Mouse (Mus musculus) CH12.LX (cell line): ENCODE results near the gene Nudt16l1. TPM values are rescaled to one million over a fixed set of nuclear protein-coding genes. Genes with fewer than 3 reads are reported as not detected.

Source experiments
- DNase-seq: peaks from one replicate; pipeline ENCODE4 v3.0.0-alpha.2; 2013; ENCODE audit errors: extremely low read depth
- H3K27ac ChIP-seq: 2 replicates; pipeline ENCODE4 v1.5.1; 2012; ENCODE audit warnings: low read depth, mild to moderate bottlenecking, control low read depth, moderate library complexity; ENCODE audit not compliant: insufficient read depth
- H3K27me3 ChIP-seq: replicated peaks from 2 replicates; pipeline ENCODE3; 2012; ENCODE audit warnings: inconsistent platforms
- H3K36me3 ChIP-seq, 2 experiments: replicated peaks in 1 of 2; 2 replicates each; pipeline versions ENCODE3 to v1.6.1; 2012; ENCODE audit warnings: inconsistent platforms in 1 of 2, low read length in 1 of 2, mild to moderate bottlenecking in 1 of 2, mixed read lengths in 1 of 2, moderate library complexity in 1 of 2; ENCODE audit not compliant: control insufficient read depth in 1 of 2, insufficient read depth in 1 of 2
- H3K4me1 ChIP-seq, 2 experiments: 2 replicates each; pipeline ENCODE4 v1.6.1; 2012; ENCODE audit warnings: inconsistent platforms in 1 of 2, moderate library complexity in 1 of 2; ENCODE audit not compliant: insufficient read depth in 2 of 2, control insufficient read depth in 1 of 2
- H3K4me2 ChIP-seq: 2 replicates; pipeline ENCODE4 v1.6.1; 2012; ENCODE audit warnings: low read depth, mild to moderate bottlenecking, control low read depth; ENCODE audit not compliant: poor library complexity, insufficient read depth, severe bottlenecking
- H3K4me3 ChIP-seq, 3 experiments: fragments of 150-350 bp in 1 of 3; sonication (generic) in 1 of 3; replicated peaks in 1 of 3; 2 replicates each; pipeline versions ENCODE3 to v1.5.1; 2011 to 2012; ENCODE audit warnings: low read depth in 2 of 3, low read length in 2 of 3, mild to moderate bottlenecking in 2 of 3, moderate library complexity in 2 of 3, control low read depth in 1 of 3, improper control_type of control experiment in 1 of 3, inconsistent platforms in 1 of 3, mixed read lengths in 1 of 3; ENCODE audit not compliant: poor library complexity in 1 of 3
- H3K79me2 ChIP-seq: replicated peaks from 2 replicates; pipeline ENCODE4 v1.6.1; 2012; ENCODE audit warnings: mild to moderate bottlenecking, moderate library complexity; ENCODE audit not compliant: control insufficient read depth, poor library complexity, insufficient read depth, severe bottlenecking; ENCODE audit errors: extremely low read depth
- H3K9ac ChIP-seq: 2 replicates; pipeline ENCODE4 v1.6.1; 2012; ENCODE audit warnings: low read depth, mild to moderate bottlenecking, control low read depth, moderate library complexity; ENCODE audit not compliant: insufficient read depth
- H3K9me3 ChIP-seq: replicated peaks from 2 replicates; pipeline ENCODE3; 2012; ENCODE audit warnings: low read length, inconsistent platforms, mixed read lengths
- BHLHE40 ChIP-seq: IDR thresholded peaks from 2 replicates; pipeline ENCODE4 v1.6.1; 2011; ENCODE audit warnings: mild to moderate bottlenecking, low read depth, low read length, improper control_type of control experiment
- E2F4 ChIP-seq: IDR thresholded peaks from 2 replicates; pipeline ENCODE4 v1.6.1; 2011; ENCODE audit warnings: low read depth, low read length, improper control_type of control experiment; ENCODE audit not compliant: insufficient replicate concordance
- GABPA ChIP-seq: IDR thresholded peaks from 2 replicates; pipeline ENCODE4 v1.6.1; 2012; ENCODE audit warnings: low read depth, low read length, improper control_type of control experiment, inconsistent platforms; ENCODE audit not compliant: insufficient replicate concordance
- JUN ChIP-seq: IDR thresholded peaks from 2 replicates; pipeline ENCODE4 v1.6.1; 2011; ENCODE audit warnings: low read depth, mild to moderate bottlenecking, low read length, improper control_type of control experiment, moderate library complexity; ENCODE audit not compliant: insufficient read depth
- MAFK ChIP-seq: IDR thresholded peaks from 2 replicates; pipeline ENCODE4 v1.6.1; 2011; ENCODE audit warnings: low read length, improper control_type of control experiment; ENCODE audit not compliant: insufficient replicate concordance
- NELFE ChIP-seq: IDR thresholded peaks from 2 replicates; pipeline ENCODE4 v1.6.1; 2011; ENCODE audit warnings: low read depth, low read length, improper control_type of control experiment
- NRF1 ChIP-seq: IDR thresholded peaks from 2 replicates; pipeline ENCODE4 v1.6.1; 2014; ENCODE audit warnings: low read depth, mild to moderate bottlenecking, inconsistent platforms, low read length, improper control_type of control experiment, moderate library complexity
- PAX5 ChIP-seq: IDR thresholded peaks from 2 replicates; pipeline ENCODE4 v1.6.1; 2012; ENCODE audit warnings: low read length, inconsistent platforms, mixed read lengths
- USF1 ChIP-seq: IDR thresholded peaks from 2 replicates; pipeline ENCODE4 v1.6.1; 2014; ENCODE audit warnings: low read depth, mild to moderate bottlenecking, inconsistent platforms, low read length, improper control_type of control experiment
- ZC3H11A ChIP-seq: IDR thresholded peaks from 2 replicates; pipeline ENCODE4 v1.6.1; 2012; ENCODE audit warnings: low read depth, mild to moderate bottlenecking, inconsistent platforms, low read length, improper control_type of control experiment
- ZMIZ1 ChIP-seq: IDR thresholded peaks from 2 replicates; pipeline ENCODE4 v1.6.1; 2012; ENCODE audit warnings: low read depth, mild to moderate bottlenecking, inconsistent platforms, low read length, improper control_type of control experiment
- dilution Hi-C: fragments of 300-500 bp; cut with MboI; formaldehyde crosslinking; loops from 2 replicates; pipeline ENCODE4 v1.14.3; 2020; ENCODE audit warnings: low sequenced_read_pairs; ENCODE audit not compliant: extremely low pct_unique_long_range_greater_than_20kb, extremely low pct_ligation_motif_present
- in situ Hi-C: fragments of 300-500 bp; cut with MboI; formaldehyde crosslinking; loops from 3 replicates; pipeline ENCODE4 v1.14.3; 2019; ENCODE audit warnings: low sequenced_read_pairs, low pct_ligation_motif_present, low pct_unique_long_range_greater_than_20kb, mixed read lengths
- polyA plus RNA-seq: library from polyadenylated mRNA; unstranded; fragments of >175 nt; gene quantifications from 2 replicates; pipeline ENCODE4 v1.2.1, GENCODE M21; 2012; ENCODE audit warnings: low read depth; ENCODE audit not compliant: insufficient read length
- total RNA-seq, 2 experiments: library from RNA; depleted of rRNA; stranded (reverse); fragments of 300-350 nt in 1 of 2; fragments of >200 nt in 1 of 2; gene quantifications; 2 replicates each; pipeline ENCODE4 v1.2.3; 2012 to 2014

The Nudt16l1 gene
- total and polyA plus RNA-seq, 3 experiments: 36.3 to 101 (median 65.7) TPM

- TF ChIP-seq USF1 (peak; percentile 26), PAX5 (no peak), ZMIZ1 (peak; percentile 74), NELFE (peak; percentile 91), GABPA (no peak), JUN (no peak), BHLHE40 (peak; percentile 79)
These were observed 428 bp downstream of the Nudt16l1 start (continued) for GRCm38 (mm10) chr16:4938989-4939388.

DNA sequence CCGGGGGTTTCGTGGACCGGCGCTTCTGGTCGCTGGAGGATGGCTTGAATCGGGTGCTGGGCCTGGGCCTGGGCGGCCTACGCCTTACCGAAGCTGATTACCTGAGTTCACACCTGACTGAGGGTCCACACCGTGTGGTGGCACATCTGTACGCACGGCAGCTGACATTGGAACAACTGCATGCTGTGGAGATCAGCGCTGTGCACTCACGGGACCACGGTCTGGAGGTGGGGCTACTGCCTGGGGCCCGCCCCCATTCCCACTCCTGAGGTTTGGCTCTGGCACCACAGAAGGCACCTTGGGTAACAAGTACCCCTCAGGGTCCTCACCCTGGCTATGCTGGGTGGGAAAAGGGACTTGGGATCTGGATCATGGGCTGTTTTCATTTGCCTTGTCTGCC is 851 bp downstream of the Nudt16l1 start:
- peaks cover 13% of the 10 kb centered on the region for H3K79me2 ChIP-seq
- peak overlapping the region; percentile 80 for H3K9ac ChIP-seq
- H3K9me3 ChIP-seq: no peaks in the 10 kb centered on the region
- H3K4me3 ChIP-seq: peak overlapping the region; percentile 74 to 98 (median 87)
- peak; percentile 30 for DNase-seq
- H3K27me3 ChIP-seq: no peaks in the 10 kb centered on the region
- H3K36me3 ChIP-seq: peaks cover 60 to 81% of the 10 kb centered on the region in 2 experiments
- in situ Hi-C loops (no loop called here), dilution Hi-C loops (no loop called here)
- peak; percentile 65 for TF ChIP-seq BHLHE40
- no peak for TF ChIP-seq MAFK
- peak overlapping the region; percentile 60 for H3K4me2 ChIP-seq
- H3K4me1 ChIP-seq: peaks cover 8 to 23% of the 10 kb centered on the region in 2 experiments
- H3K27ac ChIP-seq: peak overlapping the region; percentile 43

DNA sequence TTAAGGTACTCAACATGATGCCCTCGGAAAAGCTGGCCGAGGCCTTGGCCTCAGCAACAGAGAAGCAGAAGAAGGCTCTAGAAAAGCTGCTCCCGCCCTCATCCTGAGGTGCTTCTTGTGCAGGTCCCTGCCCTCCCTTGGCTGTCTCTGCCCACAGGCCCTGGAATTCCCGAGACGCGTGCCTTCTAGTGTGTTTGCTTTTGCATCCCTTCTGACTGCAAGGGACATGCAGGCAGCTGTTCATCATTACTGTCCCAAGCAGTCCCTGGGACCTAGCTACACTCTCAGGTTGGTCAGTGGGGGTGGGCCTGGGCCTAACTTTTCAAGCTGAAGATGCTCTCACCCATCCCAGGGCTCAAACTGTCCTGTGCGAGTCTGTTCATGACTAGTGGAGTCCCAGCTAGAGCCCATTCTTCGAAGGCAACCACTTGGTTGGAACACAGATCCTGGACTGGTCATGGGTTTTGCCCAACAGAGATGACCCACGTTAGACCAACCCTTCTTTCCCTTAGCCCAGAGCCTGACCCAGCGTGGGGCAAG is 1.8 kb downstream of the Nudt16l1 start:
- no peak overlapping the region for H3K27ac ChIP-seq
- peaks cover 62 to 83% of the 10 kb centered on the region in 2 experiments for H3K36me3 ChIP-seq
- peaks cover 8 to 23% of the 10 kb centered on the region in 2 experiments for H3K4me1 ChIP-seq
- H3K4me3 ChIP-seq: no peak overlapping the region
- no peaks in the 10 kb centered on the region for H3K27me3 ChIP-seq
- no peak for DNase-seq
- in situ Hi-C loops (no loop called here), dilution Hi-C loops (no loop called here)
- no peak for TF ChIP-seq E2F4
- TF ChIP-seq BHLHE40: no peak
- TF ChIP-seq ZC3H11A: no peak
- no peak for TF ChIP-seq NRF1
- H3K4me2 ChIP-seq: no peak overlapping the region
- no peak overlapping the region for H3K9ac ChIP-seq
- peaks cover 13% of the 10 kb centered on the region for H3K79me2 ChIP-seq
- H3K9me3 ChIP-seq: no peaks in the 10 kb centered on the region
